Mouse (Mus musculus) left cerebral cortex, adult 6 months (tissue): ENCODE measurements around the gene Grk5. TPM values are rescaled to one million over a fixed set of nuclear protein-coding genes. Genes with fewer than 3 reads are reported as not detected.

Source experiments
- long read RNA-seq, 2 experiments: library from polyadenylated mRNA; unstranded; transcript quantifications; one replicate each; pipeline ENCODE4 v2.0.0; 2019 to 2020
- polyA plus RNA-seq: library from polyadenylated mRNA; unstranded; fragments of <200 nt; fragmentation: Nextera tagmentation; gene quantifications from 2 replicates; pipeline ENCODE4 v1.2.3, GENCODE M21; 2021

Gene Grk5
- 1.1 and 1.3 TPM in 2 replicates for polyA plus RNA-seq
- long read RNA-seq, experiment 1, full-length matches to known transcripts: 7 of 18 reads
- long read RNA-seq, experiment 1, partial matches to known transcripts: 4 of 18 reads
- long read RNA-seq, experiment 1, other reads (novel, unspliced or antisense): 7 of 18 reads
- long read RNA-seq, experiment 2, partial matches to known transcripts: 0 of 2 reads
- long read RNA-seq, experiment 2, other reads (novel, unspliced or antisense): 2 of 2 reads

GRCm38 (mm10) chr19:60889714-60890315 is at the start of gene Grk5:
Gene Grk5, plus strand, starts transcription at chr19:60889749.

GRCm38 (mm10) chr19:60860868-60861700 is 28.5 kb upstream of the Grk5 start, which contains the start of gene Sfxn4:
Gene Sfxn4, minus strand, starts transcription at chr19:60861479.

GRCm38 (mm10) chr19:60874064-60874694 is 15.4 kb upstream of the Grk5 start, which contains the start of gene Prdx3:
Gene Prdx3, minus strand, starts transcription at chr19:60874556.

GRCm38 (mm10) chr19:61140342-61141206 is 251.0 kb downstream of the Grk5 start, which contains the start of gene Zfp950:
Gene Zfp950, minus strand, starts transcription at chr19:61140840.

Other genes starting within 250 kb of the Grk5 start
- gene Nanos1, start 133.8 kb upstream of the Grk5 start, polyA plus RNA-seq: 5.5 and 14.3 TPM in 2 replicates
- 30.2 and 34.1 TPM in 2 replicates for gene Eif3a, start 99.1 kb upstream of the Grk5 start, polyA plus RNA-seq
- 36.7 and 52.5 TPM in 2 replicates for gene Fam45a, start 78.2 kb upstream of the Grk5 start, polyA plus RNA-seq
- 12.3 and 12.5 TPM in 2 replicates for gene Sfxn4, start 28.3 kb upstream of the Grk5 start, polyA plus RNA-seq
- gene Prdx3, start 15.2 kb upstream of the Grk5 start, polyA plus RNA-seq: 121 and 134 TPM in 2 replicates